Mouse (Mus musculus) colon, adult 2 months (tissue): ENCODE measurements around the gene Lipt2. TPM values are rescaled to one million over a fixed set of nuclear protein-coding genes. Genes with fewer than 3 reads are reported as not detected.

ENCODE experiments used
- polyA plus RNA-seq: library from polyadenylated mRNA; depleted of rRNA; stranded (reverse); fragments of >200 nt; gene quantifications from 2 replicates; pipeline ENCODE4 v1.2.3, GENCODE M21; 2012; rRNA removed

Gene Lipt2
- 23.1 and 27.5 TPM in 2 replicates for polyA plus RNA-seq

GRCm38 (mm10) chr7:100159105-100159841, at the start of gene Lipt2:
Gene Lipt2 (plus strand): TSS chr7:100159277.

GRCm38 (mm10) chr7:100121376-100121789, 37.7 kb upstream of the Lipt2 start, which contains the start of gene Pold3:
Gene Pold3 (minus strand): TSS chr7:100121565.

GRCm38 (mm10) chr7:100176269-100176668, 17.2 kb downstream of the Lipt2 start, which contains the start of gene Kcne3:
Gene Kcne3 (plus strand): TSS chr7:100176502.

Other genes starting within 250 kb of the Lipt2 start
- gene Rnf169, start 178.8 kb upstream of the Lipt2 start, polyA plus RNA-seq, result 3.7 and 4.0 TPM in 2 replicates
- gene Chrdl2, start 153.1 kb upstream of the Lipt2 start, polyA plus RNA-seq, result 2.2 and 4.4 TPM in 2 replicates
- gene Pold3, start 37.7 kb upstream of the Lipt2 start, polyA plus RNA-seq, result 6.4 and 7.2 TPM in 2 replicates
- gene Kcne3, start 17.2 kb downstream of the Lipt2 start, polyA plus RNA-seq, result 292 and 298 TPM in 2 replicates
- 2.4 and 2.8 TPM in 2 replicates for gene Pgm2l1, start 68.1 kb downstream of the Lipt2 start, polyA plus RNA-seq
- gene P4ha3, start 126.2 kb downstream of the Lipt2 start, polyA plus RNA-seq, result 2.4 and 2.6 TPM in 2 replicates
- gene C2cd3, start 213.0 kb downstream of the Lipt2 start, polyA plus RNA-seq, result 15.9 and 16.0 TPM in 2 replicates
- gene Ppme1, start 213.0 kb downstream of the Lipt2 start, polyA plus RNA-seq, result 107 and 124 TPM in 2 replicates